Mouse (Mus musculus): ENCODE results near the gene Gfod1. TPM values are rescaled to one million over a fixed set of nuclear protein-coding genes. Genes with fewer than 3 reads are reported as not detected.

Gene Gfod1
- polyA plus RNA-seq, 1 experiment from 2014 or later = 0.67 TPM

DNA sequence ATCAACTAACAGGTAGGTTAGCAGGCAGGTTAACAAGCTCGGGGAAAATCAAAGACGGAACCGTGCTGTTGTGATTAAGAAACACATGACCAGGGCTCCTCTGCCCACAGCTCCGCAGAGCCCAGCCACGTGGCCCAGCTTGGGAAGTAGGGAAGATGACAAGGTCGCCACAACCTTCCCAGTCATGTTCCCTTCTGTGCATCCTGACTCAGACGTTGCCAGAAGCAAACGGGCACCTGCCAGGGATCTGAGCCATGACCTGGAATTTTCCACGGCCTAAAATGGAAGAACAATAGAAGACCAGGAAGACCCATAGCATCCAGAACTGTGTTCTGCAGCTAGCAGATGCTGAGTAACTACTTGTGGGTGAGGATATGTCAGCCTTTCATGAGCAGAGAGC lies 32.5 kb downstream of the Gfod1 start:
- no peaks in the 10 kb centered on the region for H3K9me3 ChIP-seq
- no peak overlapping the region for H3K4me2 ChIP-seq (replicated peaks)
- H3K36me3 ChIP-seq = no peaks in the 10 kb centered on the region
- no peak for ATAC-seq (ENCODE audit: low FRiP score, low read depth)
- no peak overlapping the region for H3K9ac ChIP-seq
- H3K4me1 ChIP-seq = no peaks in the 10 kb centered on the region
- 65% methylated on average over 9 of the region's 9 CpGs for WGBS
- H3K27ac ChIP-seq = no peak overlapping the region
- H3K4me3 ChIP-seq = no peak overlapping the region
- H3K27me3 ChIP-seq = no peaks in the 10 kb centered on the region

DNA sequence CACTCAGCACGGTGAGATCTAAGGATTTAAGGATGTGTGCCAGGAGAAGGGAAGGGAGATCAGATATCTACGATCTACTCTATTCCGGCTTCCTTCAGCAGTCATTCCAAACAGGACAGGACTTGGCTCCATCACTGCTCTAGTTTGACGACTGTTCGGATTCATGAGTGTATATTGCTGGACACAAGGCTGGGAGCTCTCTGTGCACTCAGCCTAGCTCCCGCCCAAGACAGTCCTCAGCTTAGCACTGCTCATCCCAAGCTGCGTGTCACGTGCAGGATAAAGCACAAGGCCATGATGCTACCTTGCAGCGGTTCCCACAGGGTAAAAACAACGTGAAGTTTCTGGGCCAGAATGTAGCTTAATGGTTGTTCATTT lies 33.8 kb downstream of the Gfod1 start:
- WGBS = 75% methylated on average over 10 of the region's 10 CpGs
- no peak overlapping the region for H3K9ac ChIP-seq
- ATAC-seq (ENCODE audit: low FRiP score, low read depth) = no peak

DNA sequence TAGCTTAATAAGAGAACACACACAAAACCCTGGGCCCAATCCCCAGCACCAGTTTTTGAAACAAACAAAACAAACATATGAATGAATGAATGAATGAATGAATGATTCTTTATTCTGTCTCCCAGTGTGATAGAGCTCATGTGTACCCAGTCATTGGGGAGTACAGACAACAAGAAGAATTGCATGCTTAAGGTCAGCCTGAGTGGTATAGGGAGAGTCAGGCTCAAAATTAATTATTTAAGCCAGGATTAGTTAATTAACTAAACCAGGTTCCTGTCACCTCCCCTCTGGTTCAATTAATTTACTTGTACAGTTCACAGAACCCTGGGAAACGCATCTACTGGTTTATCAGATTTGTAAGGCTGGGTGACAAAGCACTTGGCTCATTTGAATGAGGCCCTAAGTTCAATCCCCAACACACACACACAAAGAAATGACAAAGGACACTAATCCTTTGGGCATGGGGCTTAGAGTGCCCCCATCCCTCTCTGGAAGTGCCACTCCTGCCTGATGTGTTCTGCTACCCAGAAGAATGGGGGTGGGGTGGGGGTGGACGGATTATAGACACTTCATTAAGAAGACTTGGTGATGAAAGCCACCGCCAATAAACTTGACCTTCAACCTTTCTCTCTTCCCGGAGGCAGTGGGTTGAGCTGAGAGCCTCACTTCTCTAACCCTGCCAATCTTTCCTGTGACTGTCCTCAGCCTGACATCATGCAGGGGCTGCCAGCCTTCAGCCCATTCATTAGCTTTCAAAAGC lies 34.3 kb downstream of the Gfod1 start:
- no peak overlapping the region for H3K4me3 ChIP-seq
- 35% methylated on average over 4 of the region's 4 CpGs for WGBS
- H3K4me1 ChIP-seq = no peaks in the 10 kb centered on the region
- no peak overlapping the region for H3K27ac ChIP-seq
- H3K36me3 ChIP-seq = no peaks in the 10 kb centered on the region
- H3K4me2 ChIP-seq (replicated peaks) = no peak overlapping the region
- no peaks in the 10 kb centered on the region for H3K27me3 ChIP-seq
- H3K9me3 ChIP-seq = no peaks in the 10 kb centered on the region
- no peak overlapping the region for H3K9ac ChIP-seq
- no peak for ATAC-seq (ENCODE audit: low FRiP score, low read depth)

More for the DNA sequence above, 33.8 kb downstream of the Gfod1 start:
- H3K9me3 ChIP-seq = no peaks in the 10 kb centered on the region
- no peak overlapping the region for H3K4me3 ChIP-seq
- no peaks in the 10 kb centered on the region for H3K27me3 ChIP-seq
- no peak overlapping the region for H3K27ac ChIP-seq
- no peaks in the 10 kb centered on the region for H3K36me3 ChIP-seq
- H3K4me2 ChIP-seq (replicated peaks) = no peak overlapping the region
- H3K4me1 ChIP-seq = no peaks in the 10 kb centered on the region

DNA sequence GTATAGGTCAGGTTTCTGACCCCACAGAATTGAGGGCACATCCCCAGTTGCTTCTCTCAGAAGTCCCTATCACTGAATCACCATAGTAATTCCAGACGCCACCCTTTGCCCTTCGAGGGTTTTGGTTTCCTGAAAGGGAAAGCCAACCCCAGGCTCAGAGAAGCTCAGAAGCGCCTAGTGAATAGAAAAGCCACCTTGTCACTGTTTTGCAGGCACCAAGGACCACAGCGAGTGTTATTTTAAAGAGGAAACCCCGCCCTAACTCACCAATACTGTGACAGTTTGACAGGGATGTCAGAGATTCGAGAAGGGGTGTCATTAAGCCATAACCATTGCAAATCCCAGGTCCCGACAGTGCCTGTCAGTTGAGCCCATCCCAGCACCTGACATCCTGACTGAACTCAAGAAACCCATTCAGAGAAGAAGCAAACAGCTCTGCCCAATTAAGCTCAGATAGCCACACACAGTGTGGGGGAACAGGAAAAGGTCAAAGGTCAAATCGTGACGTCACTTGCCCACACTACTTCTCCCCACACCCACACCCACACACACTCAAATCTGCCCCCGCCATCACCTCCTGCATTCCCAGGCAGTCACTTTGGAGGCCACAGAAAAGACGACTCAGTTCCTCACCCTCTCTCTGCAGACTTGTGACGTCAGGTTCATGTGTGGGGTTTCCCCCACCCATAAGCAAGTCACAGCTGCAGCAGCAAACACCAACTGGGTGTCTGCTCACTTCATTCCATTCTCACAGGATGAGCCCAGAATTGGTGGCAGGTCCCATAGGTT lies 35.2 kb downstream of the Gfod1 start:
- no peak overlapping the region for H3K4me3 ChIP-seq
- H3K4me1 ChIP-seq = no peaks in the 10 kb centered on the region
- H3K9ac ChIP-seq = no peak overlapping the region
- no peak overlapping the region for H3K4me2 ChIP-seq (replicated peaks)
- H3K36me3 ChIP-seq = no peaks in the 10 kb centered on the region
- ATAC-seq (ENCODE audit: low FRiP score, low read depth) = no peak
- no peak overlapping the region for H3K27ac ChIP-seq
- no peaks in the 10 kb centered on the region for H3K27me3 ChIP-seq
- H3K9me3 ChIP-seq = no peaks in the 10 kb centered on the region
- 53% methylated on average over 12 of the region's 12 CpGs for WGBS

DNA sequence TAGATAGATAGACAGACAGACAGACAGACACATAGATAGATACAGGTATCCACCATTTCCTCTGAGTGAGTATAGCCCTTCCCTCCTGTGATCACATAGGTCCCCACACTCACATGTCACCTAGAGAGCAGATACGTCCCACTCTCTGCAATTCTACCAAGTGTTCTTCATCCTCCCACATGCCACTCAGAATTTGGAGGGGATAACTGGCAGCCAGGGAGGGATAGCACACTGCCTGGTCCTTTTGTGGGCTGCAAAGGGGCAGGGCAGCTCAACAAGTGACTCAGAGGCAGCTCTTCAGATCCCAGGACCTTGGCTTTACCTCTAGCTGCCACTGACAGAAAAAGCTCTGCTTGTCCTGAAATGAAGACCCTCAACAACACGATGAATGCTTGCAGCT lies 36.1 kb downstream of the Gfod1 start:
- H3K4me3 ChIP-seq = no peak overlapping the region
- 97% methylated on average over 2 of the region's 2 CpGs for WGBS
- H3K36me3 ChIP-seq = no peaks in the 10 kb centered on the region
- no peak for ATAC-seq (ENCODE audit: low FRiP score, low read depth)
- H3K4me1 ChIP-seq = no peaks in the 10 kb centered on the region
- no peaks in the 10 kb centered on the region for H3K27me3 ChIP-seq
- H3K9ac ChIP-seq = no peak overlapping the region
- H3K9me3 ChIP-seq = no peaks in the 10 kb centered on the region
- H3K27ac ChIP-seq = no peak overlapping the region
- H3K4me2 ChIP-seq (replicated peaks) = no peak overlapping the region

DNA sequence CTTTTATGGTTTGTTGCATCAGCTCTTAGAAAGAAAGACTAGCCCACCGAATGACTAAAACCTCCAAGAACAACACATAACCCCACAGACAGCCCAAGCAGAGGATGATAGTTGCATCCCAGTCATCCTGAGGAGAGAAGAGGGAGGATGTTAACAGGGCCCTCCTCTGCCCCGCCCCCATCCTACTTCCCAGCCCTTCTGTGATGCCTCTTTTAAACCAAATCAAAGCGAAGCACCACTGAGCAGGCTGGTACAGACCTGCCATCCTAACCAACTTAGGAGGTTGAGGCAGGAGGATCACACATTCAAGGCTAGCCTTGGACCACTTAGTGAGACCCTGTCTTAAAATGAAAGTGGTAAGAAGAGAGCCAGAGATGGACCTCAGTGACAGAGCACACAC lies 36.8 kb downstream of the Gfod1 start:
- H3K27me3 ChIP-seq = no peaks in the 10 kb centered on the region
- H3K4me1 ChIP-seq = no peaks in the 10 kb centered on the region
- no peak for ATAC-seq (ENCODE audit: low FRiP score, low read depth)
- H3K36me3 ChIP-seq = no peaks in the 10 kb centered on the region
- no peak overlapping the region for H3K4me3 ChIP-seq
- H3K27ac ChIP-seq = no peak overlapping the region
- no peak overlapping the region for H3K9ac ChIP-seq
- H3K4me2 ChIP-seq (replicated peaks) = no peak overlapping the region
- H3K9me3 ChIP-seq = no peaks in the 10 kb centered on the region
- 87% methylated on average over 3 of the region's 3 CpGs for WGBS

DNA sequence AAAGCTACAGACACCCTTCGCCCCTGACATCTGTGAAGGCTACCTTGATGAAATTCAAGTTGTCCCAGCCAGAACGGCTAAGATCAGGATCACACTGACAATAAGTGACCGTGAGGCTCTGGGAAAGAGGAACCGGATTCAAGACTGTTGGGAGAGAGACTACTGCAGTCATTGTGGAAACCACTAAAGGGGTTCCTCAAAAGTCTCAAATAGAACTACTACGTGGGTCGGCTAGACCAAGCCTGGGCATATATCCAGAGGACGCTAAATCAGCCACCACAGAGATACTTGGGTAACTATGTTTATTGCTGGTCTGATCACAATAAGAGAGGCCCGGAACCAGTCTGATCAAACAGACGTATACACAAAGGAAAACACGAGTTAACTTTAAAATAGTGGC lies 37.6 kb downstream of the Gfod1 start:
- no peaks in the 10 kb centered on the region for H3K27me3 ChIP-seq
- 88% methylated on average over 10 of the region's 10 CpGs for WGBS
- H3K36me3 ChIP-seq = no peaks in the 10 kb centered on the region
- H3K9ac ChIP-seq = no peak overlapping the region
- no peaks in the 10 kb centered on the region for H3K4me1 ChIP-seq
- no peak for ATAC-seq (ENCODE audit: low FRiP score, low read depth)
- H3K4me3 ChIP-seq = no peak overlapping the region
- no peak overlapping the region for H3K27ac ChIP-seq
- H3K9me3 ChIP-seq = no peaks in the 10 kb centered on the region
- no peak overlapping the region for H3K4me2 ChIP-seq (replicated peaks)

DNA sequence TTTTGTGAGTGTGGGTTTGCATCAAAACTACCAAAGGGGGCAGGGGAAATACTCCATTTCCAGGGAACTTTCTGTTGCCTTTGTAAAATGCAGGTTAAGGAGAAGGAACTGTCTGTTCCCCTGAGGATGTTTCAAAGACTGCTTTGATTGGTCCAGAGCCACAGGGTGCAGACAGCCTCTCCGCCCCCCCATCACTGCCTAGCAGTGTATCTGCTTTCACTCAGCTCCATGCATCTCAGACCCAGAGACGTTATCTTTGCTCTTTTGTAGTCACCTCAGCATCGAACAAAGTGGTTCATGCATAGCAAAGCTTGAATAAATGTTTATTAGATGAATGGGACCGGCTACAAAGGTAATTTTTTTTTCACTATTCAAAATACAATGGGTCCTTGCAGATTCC lies 38.9 kb downstream of the Gfod1 start:
- Histone ChIP-seq H3K4me1 (no peaks in the 10 kb centered on the region), H3K36me3 (no peaks in the 10 kb centered on the region), H3K27ac (no peak overlapping the region), H3K4me3 (no peak overlapping the region), H3K9ac (no peak overlapping the region), H3K27me3 (no peaks in the 10 kb centered on the region), H3K9me3 (no peaks in the 10 kb centered on the region), H3K4me2 (replicated peaks) (no peak overlapping the region)
- 47% methylated on average over 4 of the region's 4 CpGs for WGBS
- ATAC-seq (ENCODE audit: low FRiP score, low read depth) = no peak

DNA sequence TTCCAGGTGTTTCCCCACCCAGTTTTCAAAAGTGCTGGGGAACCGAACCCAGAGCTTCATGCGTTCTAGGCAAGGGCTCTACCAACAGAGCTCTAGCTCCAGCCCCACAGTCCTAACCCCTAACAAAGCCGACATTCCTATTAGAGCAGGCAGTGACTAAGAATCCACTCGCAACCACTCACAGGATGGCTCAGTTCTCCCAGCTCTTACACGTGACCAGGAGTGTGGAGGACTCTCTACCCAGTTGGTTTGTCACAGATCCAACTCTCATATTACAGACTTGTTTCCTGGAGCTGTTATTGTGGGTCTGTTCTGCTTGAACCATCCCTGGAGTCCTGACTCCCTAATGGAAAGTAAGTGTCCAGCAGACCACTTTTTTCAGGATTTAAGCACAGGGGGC lies 40.3 kb downstream of the Gfod1 start:
- no peak overlapping the region for H3K4me3 ChIP-seq
- H3K27ac ChIP-seq = no peak overlapping the region
- no peak overlapping the region for H3K9ac ChIP-seq
- H3K4me2 ChIP-seq (replicated peaks) = no peak overlapping the region
- no peaks in the 10 kb centered on the region for H3K9me3 ChIP-seq
- ATAC-seq (ENCODE audit: low FRiP score, low read depth) = no peak
- H3K36me3 ChIP-seq = no peaks in the 10 kb centered on the region
- 79% methylated on average over 5 of the region's 5 CpGs for WGBS
- H3K4me1 ChIP-seq = no peaks in the 10 kb centered on the region
- H3K27me3 ChIP-seq = no peaks in the 10 kb centered on the region

DNA sequence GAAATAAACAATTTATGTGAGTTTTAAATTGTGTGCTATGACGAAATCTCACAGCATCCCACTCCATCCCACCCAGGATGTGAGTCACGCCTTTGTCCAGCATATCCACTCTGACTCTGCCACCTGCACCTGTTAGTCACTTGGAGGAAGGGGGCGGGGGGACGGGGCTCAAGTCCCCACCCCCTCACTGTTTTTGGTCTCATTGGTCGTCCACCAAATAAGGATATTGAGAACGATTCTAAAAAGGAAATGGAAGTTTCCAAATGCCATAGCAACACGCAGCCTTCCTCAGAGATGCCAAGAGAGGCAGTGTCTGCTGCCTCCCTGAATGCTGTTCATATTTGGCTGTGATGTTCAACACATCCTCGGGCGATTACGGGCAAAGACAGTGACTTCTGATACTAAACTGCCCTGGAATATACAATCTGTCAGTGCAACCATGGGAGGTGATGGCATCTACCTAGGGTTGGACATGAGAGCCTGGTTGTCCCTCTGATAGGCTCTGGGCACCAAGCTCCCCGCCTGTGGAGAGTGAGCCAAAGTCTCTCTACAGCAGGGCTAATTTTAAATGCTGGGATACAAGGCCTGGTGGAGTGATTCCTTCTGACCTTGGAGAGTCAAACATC lies 41.7 kb downstream of the Gfod1 start:
- Histone ChIP-seq H3K9me3 (no peaks in the 10 kb centered on the region), H3K4me2 (replicated peaks) (no peak overlapping the region), H3K4me3 (no peak overlapping the region), H3K4me1 (no peaks in the 10 kb centered on the region), H3K27ac (no peak overlapping the region), H3K9ac (no peak overlapping the region), H3K27me3 (no peaks in the 10 kb centered on the region), H3K36me3 (no peaks in the 10 kb centered on the region)
- 88% methylated on average over 11 of the region's 11 CpGs for WGBS
- no peak for ATAC-seq (ENCODE audit: low FRiP score, low read depth)

DNA sequence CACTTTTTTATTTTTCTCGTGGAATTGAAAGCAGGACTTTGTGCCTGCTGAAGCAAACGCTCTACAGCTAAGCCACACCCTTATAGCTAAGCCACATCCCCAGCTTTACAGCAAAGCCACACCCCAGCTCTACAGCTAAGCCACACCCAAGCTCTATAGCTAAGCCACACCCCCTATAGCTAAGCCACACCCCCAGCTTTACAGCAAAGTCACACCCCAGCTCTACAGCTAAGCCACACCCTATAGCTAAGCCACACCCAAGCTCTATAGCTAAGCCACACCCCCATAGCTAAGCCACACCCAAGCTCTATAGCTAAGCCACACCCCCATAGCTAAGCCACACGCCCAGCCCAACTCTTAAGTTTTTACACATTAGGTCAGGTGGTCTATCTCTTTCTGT lies 42.7 kb downstream of the Gfod1 start:
- 69% methylated on average over 3 of the region's 3 CpGs for WGBS
- Histone ChIP-seq H3K4me3 (no peak overlapping the region), H3K27ac (no peak overlapping the region), H3K4me2 (replicated peaks) (no peak overlapping the region), H3K9ac (no peak overlapping the region), H3K4me1 (no peaks in the 10 kb centered on the region), H3K27me3 (no peaks in the 10 kb centered on the region), H3K36me3 (no peaks in the 10 kb centered on the region), H3K9me3 (no peaks in the 10 kb centered on the region)
- no peak for ATAC-seq (ENCODE audit: low FRiP score, low read depth)

DNA sequence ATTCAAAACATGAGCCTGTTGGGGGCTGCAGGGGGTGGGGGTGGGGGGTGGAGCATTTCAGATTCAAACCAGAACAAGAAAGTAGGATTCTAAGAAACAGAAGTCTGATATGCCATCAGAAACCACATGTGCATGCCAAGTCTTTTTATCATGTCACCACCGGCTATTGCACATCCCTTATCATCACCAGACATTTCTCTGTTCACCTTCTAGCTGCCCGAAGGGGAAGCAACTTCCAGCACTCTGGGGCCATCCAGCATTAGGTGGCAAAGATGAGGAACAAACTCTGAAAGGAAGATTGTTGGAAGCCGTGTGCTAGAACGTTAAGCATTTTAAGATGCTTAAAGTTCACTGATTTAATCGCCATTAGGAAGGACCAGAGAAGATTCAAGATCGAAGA lies 43.2 kb downstream of the Gfod1 start:
- Histone ChIP-seq H3K9ac (no peak overlapping the region), H3K4me1 (no peaks in the 10 kb centered on the region), H3K4me2 (replicated peaks) (no peak overlapping the region), H3K27ac (no peak overlapping the region), H3K9me3 (no peaks in the 10 kb centered on the region), H3K36me3 (no peaks in the 10 kb centered on the region), H3K4me3 (no peak overlapping the region), H3K27me3 (no peaks in the 10 kb centered on the region)
- 82% methylated on average over 6 of the region's 6 CpGs for WGBS
- ATAC-seq (ENCODE audit: low FRiP score, low read depth) = no peak

Data from limb, embryonic 13.5 days (tissue).